Mouse (Mus musculus) liver, postnatal 0 days (tissue): ENCODE results near the gene Pkn1. TPM values are rescaled to one million over a fixed set of nuclear protein-coding genes. Genes with fewer than 3 reads are reported as not detected.

Experiments
- ATAC-seq: fragments of 200-750 bp; cut with Nextera tagmentation; 2 replicates; pipeline ENCODE4 v1.8.0; 2017; ENCODE audit warnings: mild to moderate bottlenecking, moderate library complexity
- DNase-seq: peaks from one replicate; pipeline ENCODE4 v3.0.0-alpha.2; 2016
- H3K27ac ChIP-seq: fragments of 300-500 bp; sonication (generic); 2 replicates; pipeline ENCODE4 v1.5.1; 2014; ENCODE audit warnings: antibody characterized with exemption, moderate library complexity, mild to moderate bottlenecking, low read depth
- H3K27me3 ChIP-seq: fragments of 300-500 bp; sonication (generic); 2 replicates; pipeline ENCODE4 v1.6.1; 2014; ENCODE audit warnings: low read length, control low read depth, mixed read lengths; ENCODE audit not compliant: insufficient read depth
- H3K36me3 ChIP-seq: fragments of 300-500 bp; sonication (generic); replicated peaks from 2 replicates; pipeline ENCODE4 v1.6.1; 2014; ENCODE audit warnings: mild to moderate bottlenecking, control low read depth, low read length, moderate library complexity, mixed read lengths; ENCODE audit not compliant: insufficient read depth
- H3K4me1 ChIP-seq: fragments of 300-500 bp; sonication (generic); 2 replicates; pipeline ENCODE4 v1.6.1; 2014; ENCODE audit warnings: antibody characterized with exemption, mild to moderate bottlenecking, control low read depth; ENCODE audit not compliant: insufficient read depth
- H3K4me2 ChIP-seq: fragments of 300-500 bp; sonication (generic); 2 replicates; pipeline ENCODE4 v1.6.1; 2014; ENCODE audit warnings: low read depth, mild to moderate bottlenecking, low read length, moderate library complexity, mixed read lengths
- H3K4me3 ChIP-seq: fragments of 300-500 bp; sonication (generic); 2 replicates; pipeline ENCODE4 v1.5.1; 2014; ENCODE audit warnings: low read depth, low read length
- H3K9ac ChIP-seq: fragments of 300-500 bp; sonication (generic); replicated peaks from 2 replicates; pipeline ENCODE4 v1.6.1; 2014; ENCODE audit warnings: mild to moderate bottlenecking, moderate library complexity
- H3K9me3 ChIP-seq: fragments of 300-500 bp; sonication (generic); 2 replicates; pipeline ENCODE4 v1.6.1; 2016; ENCODE audit warnings: mild to moderate bottlenecking, control low read depth, low read length, mixed read lengths
- CTCF ChIP-seq: sonication (generic); IDR thresholded peaks from 2 replicates; pipeline ENCODE4 v1.5.1; 2016; ENCODE audit warnings: antibody characterized with exemption, low read depth
- EP300 ChIP-seq: IDR thresholded peaks from 2 replicates; pipeline ENCODE4 v1.6.1; 2016; ENCODE audit warnings: antibody characterized with exemption, low read depth, mild to moderate bottlenecking
- WGBS: fragments of 180-500 bp; shearing (Covaris S2); extraction: QIAGEN DNeasy Blood & Tissue Kit; methylation state at CpG from one replicate; pipeline ENCODE4 v1.1.7; 2014; ENCODE audit not compliant: insufficient replicate concordance; 5-methylcytosine and 5-hydroxymethylcytosine counted together
- polyA plus RNA-seq: library from polyadenylated mRNA; unstranded; fragments of >200 nt; fragmentation: Nextera tagmentation; extraction: Ambion mirVana; gene quantifications from 2 replicates; pipeline ENCODE4 v1.2.1, GENCODE M21; 2015

Gene Pkn1
- polyA plus RNA-seq, 1 experiment from 2014 or later = 8.5 TPM

- Histone ChIP-seq H3K27ac (no peak overlapping the region), H3K9ac (no peak overlapping the region), H3K36me3 (no peaks in the 10 kb centered on the region), H3K4me2 (no peak overlapping the region), H3K4me1 (peaks cover 9% of the 10 kb centered on the region), H3K27me3 (no peaks in the 10 kb centered on the region), H3K4me3 (no peak overlapping the region), H3K9me3 (no peaks in the 10 kb centered on the region)
- no peak for DNase-seq
- WGBS = 74% methylated on average over 4 of the region's 4 CpGs
- TF ChIP-seq CTCF (no peak), EP300 (no peak)
- no peak for ATAC-seq
These were observed 4.4 kb upstream of the Pkn1 start for GRCm38 (mm10) chr8:83703426-83703825.

- ATAC-seq (no peak), DNase-seq (no peak)
- no peak for TF ChIP-seq EP300
- Histone ChIP-seq H3K4me1 (peaks cover 31% of the 10 kb centered on the region), H3K27me3 (no peaks in the 10 kb centered on the region), H3K4me3 (no peak overlapping the region), H3K9ac (no peak overlapping the region), H3K9me3 (no peaks in the 10 kb centered on the region), H3K27ac (peak overlapping the region; percentile 30; the same call in 1 of the 2 replicates), H3K4me2 (0 out of 2 replicates have a peak overlapping the region, but pooled peaks have one; percentile 92), H3K36me3 (no peaks in the 10 kb centered on the region)
- WGBS = 64% methylated on average over 9 of the region's 9 CpGs
These were observed 1.6 kb upstream of the Pkn1 start for GRCm38 (mm10) chr8:83700423-83701085.

- Histone ChIP-seq H3K9ac (peak overlapping the region; percentile 91), H3K4me2 (peak overlapping the region; percentile 92), H3K27ac (peak overlapping the region; percentile 90), H3K4me3 (peak overlapping the region; percentile 80), H3K27me3 (no peaks in the 10 kb centered on the region), H3K36me3 (no peaks in the 10 kb centered on the region), H3K9me3 (no peaks in the 10 kb centered on the region), H3K4me1 (peaks cover 40% of the 10 kb centered on the region)
- no peak for ATAC-seq
- no peak for TF ChIP-seq CTCF
- DNase-seq = no peak
- WGBS = 15% methylated on average over 9 of the region's 9 CpGs
These were observed 587 bp upstream of the Pkn1 start for GRCm38 (mm10) chr8:83699566-83699965.

GRCm38 (mm10) chr8:83698291-83698660 is 703 bp downstream of the Pkn1 start:
- Histone ChIP-seq H3K36me3 (no peaks in the 10 kb centered on the region), H3K9ac (peak overlapping the region; percentile 91), H3K4me1 (peaks cover 46% of the 10 kb centered on the region), H3K9me3 (no peaks in the 10 kb centered on the region), H3K4me2 (peak overlapping the region; percentile 92), H3K27me3 (no peaks in the 10 kb centered on the region), H3K4me3 (peak overlapping the region; percentile 80), H3K27ac (peak overlapping the region; percentile 90)
- ATAC-seq = peak; percentile 24
- TF ChIP-seq CTCF = no peak
- no peak for TF ChIP-seq EP300
- DNase-seq = peak; percentile 71
- 2% methylated on average over 15 of the region's 15 CpGs for WGBS

GRCm38 (mm10) chr8:83697374-83698220 is 1.4 kb downstream of the Pkn1 start:
- ATAC-seq (no peak), DNase-seq (peak; percentile 38)
- 36% methylated on average over 19 of the region's 19 CpGs for WGBS
- Histone ChIP-seq H3K36me3 (0 out of 2 replicates have a peak, but pooled peaks cover under 1% of the 10 kb centered on the region), H3K9ac (peak overlapping the region; percentile 91), H3K4me3 (peak overlapping the region; percentile 80), H3K27me3 (no peaks in the 10 kb centered on the region), H3K4me2 (peak overlapping the region; percentile 92), H3K4me1 (peaks cover 46% of the 10 kb centered on the region), H3K27ac (peak overlapping the region; percentile 90), H3K9me3 (no peaks in the 10 kb centered on the region)
- TF ChIP-seq CTCF = no peak
- TF ChIP-seq EP300 = no peak

- H3K4me2 ChIP-seq = 0 out of 2 replicates have a peak overlapping the region, but pooled peaks have one; percentile 28
- WGBS = 61% methylated on average over 10 of the region's 17 CpGs
- TF ChIP-seq EP300 (no peak), CTCF (no peak)
- ATAC-seq (no peak; the same call in 1 of the 2 replicates), DNase-seq (peak; percentile 37)
- H3K9ac ChIP-seq = no peak overlapping the region
- H3K4me3 ChIP-seq = no peak overlapping the region
- peak overlapping the region; percentile 70 for H3K27ac ChIP-seq
- no peaks in the 10 kb centered on the region for H3K9me3 ChIP-seq
- H3K4me1 ChIP-seq = peaks cover 44% of the 10 kb centered on the region
- H3K27me3 ChIP-seq = no peaks in the 10 kb centered on the region
- peaks cover 21% of the 10 kb centered on the region for H3K36me3 ChIP-seq
These were observed 3.5 kb downstream of the Pkn1 start for GRCm38 (mm10) chr8:83695351-83696106.
